Mouse (Mus musculus) liver, embryonic 14.5 days (tissue): Measurements from ENCODE around the gene Rcvrn.

ENCODE experiments used
- CTCF ChIP-seq: IDR thresholded peaks from 2 replicates; pipeline ENCODE4 v1.5.1; 2016; ENCODE audit warnings: antibody characterized with exemption, low read depth, control low read depth
- EP300 ChIP-seq: IDR thresholded peaks from 2 replicates; pipeline ENCODE4 v1.6.1; 2016; ENCODE audit warnings: antibody characterized with exemption, low read depth

- TF ChIP-seq CTCF (no peak), EP300 (no peak)
Measured at GRCm38 (mm10) chr11:67734597-67734996, 39.5 kb downstream of the Rcvrn start.
